Mouse (Mus musculus): ENCODE results near the gene Fancf. TPM values are rescaled to one million over a fixed set of nuclear protein-coding genes. Genes with fewer than 3 reads are reported as not detected.

Gene Fancf
- 17.6 and 18.2 TPM in 2 replicates for polyA plus RNA-seq (2014; fragmentation: Nextera tagmentation; extraction: Ambion mirVana)

DNA sequence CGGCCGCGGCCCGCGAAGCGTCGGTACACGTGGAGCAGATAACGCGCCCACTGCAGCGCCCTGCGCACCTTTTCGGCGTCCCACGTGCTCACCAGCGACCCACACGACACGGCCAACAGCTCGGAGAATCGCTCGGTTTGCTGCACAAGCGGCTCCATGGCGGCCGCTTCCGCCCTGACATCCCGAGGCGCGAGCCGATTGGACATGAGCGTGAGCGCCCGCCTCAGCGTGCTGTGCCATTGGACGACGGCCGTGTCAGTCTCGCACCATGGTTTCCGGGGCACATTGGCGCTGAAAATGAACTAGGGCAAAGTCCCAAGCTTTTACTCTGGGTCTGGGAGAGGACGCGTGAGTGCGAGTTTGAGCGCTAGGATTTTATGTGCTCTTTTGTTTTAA, at the start of gene Fancf:
Fancf (minus strand) TSS at position 171 of the 396 bp plus-strand sequence.
- peak within 1 kb of the TSS; percentile 67 for H3K4me2 ChIP-seq (replicated peaks; ENCODE audit: low read depth, low read length)
- peak; percentile 98 for ATAC-seq (ENCODE audit: low FRiP score, low TSS enrichment)
- WGBS: under 1% methylated on average over 43 of the region's 43 CpGs
- H3K9ac ChIP-seq (ENCODE audit: low read depth, low read length): peak within 1 kb of the TSS; percentile 92
- no peaks in the 10 kb centered on the region for H3K36me3 ChIP-seq (ENCODE audit: control insufficient read depth, insufficient read depth, low read length)
- H3K9me3 ChIP-seq (ENCODE audit: control insufficient read depth, low read length): no peaks in the 10 kb centered on the region
- peaks cover 12% of the 10 kb centered on the region for H3K4me1 ChIP-seq (ENCODE audit: control insufficient read depth, insufficient read depth, low read length)
- H3K4me3 ChIP-seq (ENCODE audit: low read length): peak within 1 kb of the TSS; percentile 71
- H3K27me3 ChIP-seq (ENCODE audit: control insufficient read depth, insufficient read depth, low read length): no peaks in the 10 kb centered on the region
- peak within 1 kb of the TSS; percentile 95 for H3K27ac ChIP-seq (ENCODE audit: low read depth, low read length)

DNA sequence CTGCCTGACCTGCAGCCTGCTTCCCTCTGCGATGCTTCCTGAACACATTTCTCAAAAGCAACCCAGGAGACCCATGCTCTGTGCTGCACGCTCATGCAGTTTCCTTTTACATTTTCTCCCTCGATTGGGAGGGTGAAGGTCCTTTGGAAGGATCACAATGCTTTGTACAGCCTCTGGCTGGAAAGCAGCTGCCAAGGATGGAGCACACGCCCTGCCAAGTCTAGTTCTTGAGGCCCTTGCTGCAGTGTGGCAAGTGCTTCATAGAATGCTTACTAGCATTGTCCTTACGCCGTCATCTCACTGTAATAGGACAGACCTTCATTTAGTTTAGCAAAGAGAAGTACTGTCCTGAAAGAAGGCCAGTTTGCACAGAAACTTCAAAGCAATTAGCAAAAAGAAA, 37.0 kb upstream of the Fancf start:
- WGBS: 72% methylated on average over 6 of the region's 6 CpGs

DNA sequence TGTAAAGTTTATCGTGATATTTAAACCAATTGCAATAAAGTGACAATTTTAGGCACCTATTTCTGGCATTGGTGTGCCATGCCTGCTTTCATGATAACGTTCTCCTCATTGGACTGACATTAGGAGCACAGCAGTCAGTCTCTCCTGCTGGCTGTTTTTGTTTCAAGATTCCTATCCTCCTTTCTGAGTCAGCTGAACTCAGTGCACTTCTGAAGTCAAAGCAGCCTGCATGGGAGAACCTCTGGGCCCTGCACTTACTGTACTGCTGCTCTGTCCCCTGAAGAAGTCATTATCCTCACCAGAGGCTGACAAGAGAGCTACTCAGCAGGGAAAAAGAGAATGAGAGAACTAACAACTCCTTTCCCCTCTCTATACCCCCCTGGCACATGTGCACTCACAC, 32.9 kb upstream of the Fancf start:
- Histone ChIP-seq H3K4me1 (ENCODE audit: control insufficient read depth, insufficient read depth, low read length) (no peaks in the 10 kb centered on the region), H3K9me3 (ENCODE audit: control insufficient read depth, low read length) (no peaks in the 10 kb centered on the region), H3K36me3 (ENCODE audit: control insufficient read depth, insufficient read depth, low read length) (no peaks in the 10 kb centered on the region), H3K27me3 (ENCODE audit: control insufficient read depth, insufficient read depth, low read length) (no peaks in the 10 kb centered on the region), H3K9ac (ENCODE audit: low read depth, low read length) (no peak overlapping the region), H3K27ac (ENCODE audit: low read depth, low read length) (no peak overlapping the region), H3K4me2 (replicated peaks; ENCODE audit: low read depth, low read length) (no peak overlapping the region), H3K4me3 (ENCODE audit: low read length) (no peak overlapping the region)
- 68% methylated on average over 2 of the region's 2 CpGs for WGBS
- ATAC-seq (ENCODE audit: low FRiP score, low TSS enrichment): no peak

More for the DNA sequence above, 37.0 kb upstream of the Fancf start:
- Histone ChIP-seq H3K36me3 (ENCODE audit: control insufficient read depth, insufficient read depth, low read length) (no peaks in the 10 kb centered on the region), H3K9ac (ENCODE audit: low read depth, low read length) (no peak overlapping the region), H3K4me3 (ENCODE audit: low read length) (no peak overlapping the region), H3K27ac (ENCODE audit: low read depth, low read length) (no peak overlapping the region), H3K9me3 (ENCODE audit: control insufficient read depth, low read length) (no peaks in the 10 kb centered on the region), H3K4me1 (ENCODE audit: control insufficient read depth, insufficient read depth, low read length) (no peaks in the 10 kb centered on the region), H3K4me2 (replicated peaks; ENCODE audit: low read depth, low read length) (no peak overlapping the region), H3K27me3 (ENCODE audit: control insufficient read depth, insufficient read depth, low read length) (no peaks in the 10 kb centered on the region)
- ATAC-seq (ENCODE audit: low FRiP score, low TSS enrichment): no peak

DNA sequence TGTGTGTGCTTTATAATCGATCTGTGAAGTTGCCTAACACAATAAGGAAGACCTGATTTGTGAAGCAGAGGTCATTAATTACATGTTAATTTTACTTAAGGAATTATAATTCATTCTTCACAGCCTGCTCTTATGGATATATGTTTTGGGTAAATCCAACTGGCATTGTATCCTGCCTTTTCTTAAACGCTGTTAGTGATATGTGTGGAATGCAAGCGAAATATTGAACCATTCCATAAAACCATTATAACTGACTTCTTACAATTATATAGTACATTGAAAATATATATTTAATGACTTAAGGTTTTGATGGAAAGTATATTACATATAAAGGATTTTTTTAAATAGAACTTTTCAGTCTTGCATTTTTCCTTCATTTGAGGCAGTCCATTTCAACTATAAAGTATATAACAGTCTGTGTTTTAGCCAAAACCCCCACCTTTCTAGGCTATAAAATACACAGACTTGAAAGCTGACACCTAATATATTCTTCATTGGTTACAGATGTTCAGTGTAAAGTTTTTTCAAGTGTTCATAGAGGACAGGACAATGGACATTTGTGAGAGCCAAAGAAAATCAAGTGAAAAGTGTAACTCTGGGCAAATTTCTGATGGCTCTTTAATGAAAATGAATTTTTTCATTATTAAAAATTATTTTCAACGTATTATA, 32.2 kb upstream of the Fancf start:
- Histone ChIP-seq H3K9ac (ENCODE audit: low read depth, low read length) (no peak overlapping the region), H3K4me3 (ENCODE audit: low read length) (no peak overlapping the region), H3K9me3 (ENCODE audit: control insufficient read depth, low read length) (no peaks in the 10 kb centered on the region), H3K27me3 (ENCODE audit: control insufficient read depth, insufficient read depth, low read length) (no peaks in the 10 kb centered on the region), H3K27ac (ENCODE audit: low read depth, low read length) (no peak overlapping the region), H3K4me2 (replicated peaks; ENCODE audit: low read depth, low read length) (no peak overlapping the region), H3K36me3 (ENCODE audit: control insufficient read depth, insufficient read depth, low read length) (no peaks in the 10 kb centered on the region), H3K4me1 (ENCODE audit: control insufficient read depth, insufficient read depth, low read length) (no peaks in the 10 kb centered on the region)
- ATAC-seq (ENCODE audit: low FRiP score, low TSS enrichment): no peak; the same call in 1 of the 2 replicates
- 82% methylated on average over 4 of the region's 4 CpGs for WGBS

DNA sequence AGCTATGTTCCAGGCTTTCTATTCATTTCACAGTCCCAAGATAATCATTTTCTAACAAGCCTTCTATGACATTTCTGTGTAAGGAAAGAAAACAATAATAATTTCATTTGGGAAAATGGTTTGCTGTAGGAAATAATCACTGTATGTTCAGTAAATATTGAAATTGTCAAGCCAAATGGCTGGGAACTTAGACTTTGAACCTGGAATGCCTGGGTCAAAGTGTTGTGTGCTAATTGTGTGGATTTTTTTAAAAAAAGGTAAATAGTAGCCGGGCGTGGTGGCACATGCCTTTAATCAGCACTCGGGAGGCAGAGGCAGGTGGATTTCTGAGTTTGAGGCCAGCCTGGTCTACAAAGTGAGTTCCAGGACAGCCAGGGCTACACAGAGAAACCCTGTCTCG, 30.9 kb upstream of the Fancf start:
- no peak overlapping the region for H3K4me2 ChIP-seq (replicated peaks; ENCODE audit: low read depth, low read length)
- no peak overlapping the region for H3K9ac ChIP-seq (ENCODE audit: low read depth, low read length)
- ATAC-seq (ENCODE audit: low FRiP score, low TSS enrichment): no peak
- WGBS: 90% methylated on average over 4 of the region's 4 CpGs
- H3K36me3 ChIP-seq (ENCODE audit: control insufficient read depth, insufficient read depth, low read length): no peaks in the 10 kb centered on the region
- no peaks in the 10 kb centered on the region for H3K4me1 ChIP-seq (ENCODE audit: control insufficient read depth, insufficient read depth, low read length)
- H3K27me3 ChIP-seq (ENCODE audit: control insufficient read depth, insufficient read depth, low read length): no peaks in the 10 kb centered on the region
- H3K9me3 ChIP-seq (ENCODE audit: control insufficient read depth, low read length): no peaks in the 10 kb centered on the region
- H3K4me3 ChIP-seq (ENCODE audit: low read length): no peak overlapping the region
- H3K27ac ChIP-seq (ENCODE audit: low read depth, low read length): no peak overlapping the region

DNA sequence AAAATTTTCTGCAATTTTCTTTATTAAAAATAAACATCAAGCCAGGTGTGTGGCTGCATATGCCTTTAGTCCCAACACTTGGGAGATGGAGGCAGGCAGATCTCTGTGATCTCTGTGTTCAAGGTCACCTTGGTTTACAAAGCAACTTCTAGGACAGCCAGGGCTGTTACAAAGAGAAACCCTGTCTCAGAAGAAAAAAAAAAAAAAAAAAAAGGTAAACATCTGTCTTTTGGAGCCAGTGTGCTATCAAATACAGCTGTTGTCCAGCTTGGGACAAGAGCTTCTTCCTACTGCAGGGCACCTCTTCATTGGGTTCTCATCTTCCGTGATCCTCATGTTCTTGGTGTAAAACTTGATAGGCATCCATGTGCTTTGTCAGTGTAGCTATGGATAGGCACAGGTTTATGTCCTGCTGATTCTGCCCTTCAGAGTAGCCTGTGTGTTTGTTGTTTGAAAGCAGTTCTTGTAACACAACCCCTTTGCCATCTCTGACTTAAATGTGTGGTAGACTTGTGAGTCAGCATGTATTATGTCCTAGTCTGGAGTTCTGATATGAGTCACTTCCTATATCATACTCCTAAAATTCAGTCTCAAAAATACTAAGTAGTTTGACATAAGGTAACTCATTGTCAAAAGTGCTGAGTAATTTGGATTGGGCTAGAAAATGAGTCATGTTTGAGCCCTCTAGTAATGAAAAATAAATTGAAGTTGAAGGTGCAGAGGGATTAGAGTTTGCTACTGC, 30.3 kb upstream of the Fancf start:
- no peaks in the 10 kb centered on the region for H3K9me3 ChIP-seq (ENCODE audit: control insufficient read depth, low read length)
- H3K36me3 ChIP-seq (ENCODE audit: control insufficient read depth, insufficient read depth, low read length): no peaks in the 10 kb centered on the region
- H3K27me3 ChIP-seq (ENCODE audit: control insufficient read depth, insufficient read depth, low read length): no peaks in the 10 kb centered on the region
- 0 out of 2 replicates have a peak, but pooled peaks cover under 1% of the 10 kb centered on the region for H3K4me1 ChIP-seq (ENCODE audit: control insufficient read depth, insufficient read depth, low read length)
- no peak overlapping the region for H3K4me3 ChIP-seq (ENCODE audit: low read length)
- H3K9ac ChIP-seq (ENCODE audit: low read depth, low read length): no peak overlapping the region
- no peak overlapping the region for H3K4me2 ChIP-seq (replicated peaks; ENCODE audit: low read depth, low read length)
- no peak overlapping the region for H3K27ac ChIP-seq (ENCODE audit: low read depth, low read length)
- 92% methylated on average over 1 of the region's 1 CpGs for WGBS
- no peak for ATAC-seq (ENCODE audit: low FRiP score, low TSS enrichment)

DNA sequence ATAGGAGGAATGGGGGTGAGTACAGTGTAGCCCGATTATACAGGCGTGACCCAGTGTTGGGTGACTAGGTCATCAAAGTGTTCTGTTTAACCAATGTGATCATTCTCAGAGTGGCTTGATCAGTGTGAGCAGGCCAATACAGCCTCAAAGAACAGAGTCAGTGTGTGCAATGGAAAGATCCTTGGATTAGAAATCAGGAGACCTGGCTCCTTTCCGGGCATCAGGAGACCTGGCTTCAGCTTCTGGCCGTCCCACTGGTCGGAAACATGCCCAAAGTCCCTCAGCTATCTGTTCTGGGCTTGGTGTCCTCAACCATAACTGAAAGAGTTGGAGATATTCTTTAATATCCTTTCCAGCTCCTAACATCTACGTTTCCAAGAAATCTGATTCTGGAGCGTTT, 27.5 kb upstream of the Fancf start:
- Histone ChIP-seq H3K27me3 (ENCODE audit: control insufficient read depth, insufficient read depth, low read length) (no peaks in the 10 kb centered on the region), H3K9me3 (ENCODE audit: control insufficient read depth, low read length) (no peaks in the 10 kb centered on the region), H3K9ac (ENCODE audit: low read depth, low read length) (no peak overlapping the region), H3K4me1 (ENCODE audit: control insufficient read depth, insufficient read depth, low read length) (peaks cover 5% of the 10 kb centered on the region; the same call in 1 of the 2 replicates), H3K36me3 (ENCODE audit: control insufficient read depth, insufficient read depth, low read length) (no peaks in the 10 kb centered on the region), H3K27ac (ENCODE audit: low read depth, low read length) (no peak overlapping the region), H3K4me3 (ENCODE audit: low read length) (no peak overlapping the region), H3K4me2 (replicated peaks; ENCODE audit: low read depth, low read length) (no peak overlapping the region)
- no peak for ATAC-seq (ENCODE audit: low FRiP score, low TSS enrichment)
- WGBS: 90% methylated on average over 7 of the region's 7 CpGs

DNA sequence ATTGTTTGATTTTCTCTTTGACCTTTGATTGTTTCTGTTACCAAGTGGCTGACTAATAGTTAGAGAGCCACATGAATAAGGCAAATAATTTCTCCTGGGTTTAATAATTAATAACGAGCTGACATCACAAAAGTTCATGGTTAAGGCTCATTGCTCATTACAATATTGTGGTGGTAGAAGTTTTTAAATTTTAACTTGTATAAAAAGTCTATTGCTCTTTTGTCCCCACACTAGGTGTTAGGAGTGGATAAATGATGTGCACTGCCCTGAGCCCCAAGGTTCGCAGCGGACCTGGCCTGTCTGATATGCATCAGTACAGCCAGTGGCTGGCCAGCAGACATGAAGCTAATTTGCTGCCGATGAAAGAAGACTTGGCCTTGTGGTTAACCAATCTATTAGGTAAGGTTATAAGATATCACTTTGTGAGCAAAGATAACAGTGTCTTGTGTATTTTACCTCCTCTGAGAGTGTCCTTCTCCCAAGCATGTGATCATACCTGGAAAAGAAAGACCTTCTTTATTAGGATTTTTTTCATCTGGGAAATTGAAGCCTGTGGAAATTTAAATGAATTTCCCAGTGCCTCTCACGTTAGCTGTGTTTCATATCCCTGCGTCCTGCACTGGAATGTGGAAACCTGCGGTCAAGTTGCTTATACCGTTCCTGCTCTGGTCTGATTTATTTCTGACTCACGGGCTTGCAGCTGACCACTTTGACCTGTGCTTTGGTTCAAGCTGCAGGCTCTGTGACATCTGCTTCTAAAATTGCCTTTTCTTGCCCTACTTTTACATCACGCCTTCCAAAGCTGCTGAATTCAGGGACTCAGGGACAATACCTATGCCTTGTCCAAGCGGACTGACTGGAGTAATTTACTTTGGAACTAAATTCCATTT, 25.9 kb upstream of the Fancf start:
- H3K9ac ChIP-seq (ENCODE audit: low read depth, low read length): no peak overlapping the region
- H3K4me1 ChIP-seq (ENCODE audit: control insufficient read depth, insufficient read depth, low read length): peaks cover 5% of the 10 kb centered on the region; the same call in 1 of the 2 replicates
- WGBS: 37% methylated on average over 11 of the region's 11 CpGs
- no peak overlapping the region for H3K4me2 ChIP-seq (replicated peaks; ENCODE audit: low read depth, low read length)
- no peak overlapping the region for H3K4me3 ChIP-seq (ENCODE audit: low read length)
- 0 out of 2 replicates have a peak, but pooled peaks have one; percentile 54 for ATAC-seq (ENCODE audit: low FRiP score, low TSS enrichment)
- no peak overlapping the region for H3K27ac ChIP-seq (ENCODE audit: low read depth, low read length)
- no peaks in the 10 kb centered on the region for H3K36me3 ChIP-seq (ENCODE audit: control insufficient read depth, insufficient read depth, low read length)
- H3K9me3 ChIP-seq (ENCODE audit: control insufficient read depth, low read length): no peaks in the 10 kb centered on the region
- H3K27me3 ChIP-seq (ENCODE audit: control insufficient read depth, insufficient read depth, low read length): no peaks in the 10 kb centered on the region

All from kidney, embryonic 14.5 days (tissue).